Mouse (Mus musculus) heart, adult 2 months (tissue): ENCODE results near the gene Ncstn.

Source experiments
- CTCF ChIP-seq: fragments of 200-600 bp; IDR thresholded peaks from 2 replicates; pipeline ENCODE4 v1.8.1; 2022; ENCODE audit warnings: antibody characterized with exemption, mild to moderate bottlenecking, moderate library complexity
- POLR2A ChIP-seq: fragments of 200-500 bp; IDR thresholded peaks from 2 replicates; pipeline ENCODE4 v1.6.1; 2011; ENCODE audit warnings: mild to moderate bottlenecking, low read depth, low read length, control low read depth; ENCODE audit not compliant: insufficient read depth

GRCm38 (mm10) chr1:172058874-172059273 is 23.7 kb downstream of the Ncstn start:
- TF ChIP-seq POLR2A (no peak), CTCF (no peak)
